Mouse (Mus musculus) kidney, postnatal 4 days (tissue): ENCODE results near the gene Cntf.

Experiments used
- DNase-seq, 2 experiments: peaks; one replicate each; pipeline ENCODE4 v3.0.0; 2021; ENCODE audit warnings: mixed read lengths in 2 of 2

The Cntf gene

DNA sequence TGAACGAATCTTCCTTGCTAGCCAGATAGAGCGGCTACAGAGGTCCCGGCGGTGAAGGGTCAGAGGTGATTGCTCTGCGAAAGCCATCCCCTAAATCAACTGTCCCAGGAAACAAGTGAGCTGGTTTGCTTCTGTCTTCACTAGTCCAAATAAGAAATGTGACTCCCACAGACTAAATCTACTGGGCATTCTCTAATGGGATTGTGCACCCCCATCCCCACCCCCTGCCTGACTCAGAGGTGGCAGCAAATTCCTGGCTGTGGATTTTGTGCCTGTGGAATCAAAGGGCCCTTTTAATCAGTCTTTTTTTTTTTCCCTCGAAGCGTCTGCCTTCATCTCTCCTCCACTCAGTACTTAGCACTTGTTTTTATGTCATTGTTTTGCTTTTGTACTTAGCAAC is at the start of gene Cntf:
Gene Cntf, minus strand, starts transcription at position 325 of the 400 bp plus-strand sequence.
- peak; percentile 16 to 35 for DNase-seq

- DNase-seq = no peak
Measured at GRCm38 (mm10) chr19:12813883-12814282, 48.5 kb upstream of the Cntf start.

DNA sequence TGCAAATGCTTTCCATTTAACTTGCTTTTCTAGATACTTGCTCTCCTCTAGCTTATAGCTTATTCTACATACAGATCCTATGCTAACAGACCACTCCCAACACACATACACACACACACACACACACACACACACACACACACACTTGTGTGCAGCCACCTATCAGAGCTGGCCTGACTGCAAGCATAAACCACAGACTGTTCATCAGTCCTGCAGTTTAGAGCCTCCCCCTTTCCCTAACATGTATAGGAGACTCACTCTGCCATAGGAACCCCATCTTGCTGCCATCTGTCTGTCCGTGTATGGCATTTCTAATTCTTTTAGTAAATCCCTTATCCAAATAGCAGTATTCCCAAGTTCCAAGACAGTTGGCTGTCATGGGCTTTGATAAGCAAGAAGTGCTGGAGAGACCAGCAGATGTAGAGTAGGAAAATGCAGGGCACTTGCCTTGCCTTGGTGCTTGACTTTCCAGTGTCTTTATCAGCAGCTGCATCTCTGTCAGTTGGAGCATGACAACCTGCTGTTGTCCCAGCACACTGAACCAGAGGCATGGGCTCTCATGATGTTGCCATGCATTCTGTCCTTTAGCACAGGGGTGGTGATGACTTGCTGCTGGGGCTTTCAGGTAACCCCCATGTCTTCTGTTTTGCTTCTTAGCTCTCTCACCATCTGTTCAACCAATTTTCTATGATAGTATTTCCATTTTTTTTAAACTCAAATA is 47.4 kb upstream of the Cntf start:
- DNase-seq = no peak

- no peak for DNase-seq
Measured at GRCm38 (mm10) chr19:12806214-12806613, 40.8 kb upstream of the Cntf start.

DNA sequence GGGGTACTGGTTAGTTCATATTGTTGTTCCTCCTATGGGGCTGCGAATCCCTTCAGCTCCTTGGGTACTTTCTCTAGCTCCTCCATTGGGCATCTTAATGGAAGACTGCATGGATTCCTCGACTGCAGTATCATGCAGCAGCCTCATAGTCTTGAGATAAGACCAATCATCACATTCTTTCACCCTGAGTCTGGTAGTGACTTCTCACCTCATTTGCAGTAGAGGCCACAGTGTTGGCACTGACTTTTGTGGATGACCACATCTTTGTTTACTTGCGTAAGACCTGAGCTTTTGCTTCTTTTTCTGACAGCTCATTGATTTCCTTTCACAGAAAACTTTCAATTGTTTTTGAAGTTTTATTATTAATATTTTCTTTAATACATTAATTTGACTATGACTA is 40.3 kb upstream of the Cntf start:
- no peak for DNase-seq

GRCm38 (mm10) chr19:12804237-12804636 is 38.8 kb upstream of the Cntf start:
- DNase-seq = no peak

GRCm38 (mm10) chr19:12802830-12803229 is 37.4 kb upstream of the Cntf start:
- no peak for DNase-seq

DNA sequence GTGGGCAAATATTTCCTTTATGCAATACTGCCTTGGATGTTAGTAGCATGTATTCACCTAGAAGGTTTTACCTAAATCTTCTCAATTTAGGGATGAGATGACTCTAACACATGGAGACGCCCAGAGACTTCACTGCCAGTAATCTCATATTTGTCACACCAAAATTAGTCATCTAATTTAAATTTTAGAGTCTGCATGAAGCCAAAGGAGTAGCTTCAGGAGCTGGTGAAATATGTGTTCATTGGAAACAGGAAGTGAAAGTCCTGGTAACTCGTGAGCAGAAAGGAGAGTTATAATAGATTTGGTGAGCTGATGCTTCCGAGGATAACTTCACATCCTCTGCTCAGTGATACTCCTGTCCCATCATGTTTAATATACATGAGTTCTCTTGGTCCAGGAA is 35.6 kb upstream of the Cntf start:
- no peak for DNase-seq

- DNase-seq = no peak
Measured at GRCm38 (mm10) chr19:12800621-12801020, 35.2 kb upstream of the Cntf start.

DNA sequence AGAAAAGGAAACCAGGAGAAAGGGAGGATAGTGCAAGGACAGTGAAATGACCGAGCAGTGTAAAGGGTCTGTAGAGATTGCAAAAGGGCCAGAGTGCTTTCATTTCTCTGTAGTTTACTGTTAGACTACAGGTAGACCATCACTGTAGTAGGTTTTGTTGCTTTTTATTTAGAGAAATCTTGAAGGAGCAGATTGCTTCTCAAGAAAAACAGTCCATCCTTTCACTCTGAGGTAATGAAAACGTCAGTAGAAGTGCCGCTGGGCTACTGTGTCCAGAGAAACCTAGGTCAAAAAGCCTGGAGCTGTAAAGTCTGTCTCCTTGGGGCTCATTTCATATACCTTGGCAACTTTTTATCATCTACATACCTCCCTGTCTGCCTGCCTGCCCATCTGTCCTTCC is 33.6 kb upstream of the Cntf start:
- DNase-seq = no peak

GRCm38 (mm10) chr19:12798404-12798803 is 33.0 kb upstream of the Cntf start:
- no peak for DNase-seq

- peak in 1 of 2 experiments; percentile 30 for DNase-seq
Measured at GRCm38 (mm10) chr19:12797071-12797470, 31.6 kb upstream of the Cntf start.

DNA sequence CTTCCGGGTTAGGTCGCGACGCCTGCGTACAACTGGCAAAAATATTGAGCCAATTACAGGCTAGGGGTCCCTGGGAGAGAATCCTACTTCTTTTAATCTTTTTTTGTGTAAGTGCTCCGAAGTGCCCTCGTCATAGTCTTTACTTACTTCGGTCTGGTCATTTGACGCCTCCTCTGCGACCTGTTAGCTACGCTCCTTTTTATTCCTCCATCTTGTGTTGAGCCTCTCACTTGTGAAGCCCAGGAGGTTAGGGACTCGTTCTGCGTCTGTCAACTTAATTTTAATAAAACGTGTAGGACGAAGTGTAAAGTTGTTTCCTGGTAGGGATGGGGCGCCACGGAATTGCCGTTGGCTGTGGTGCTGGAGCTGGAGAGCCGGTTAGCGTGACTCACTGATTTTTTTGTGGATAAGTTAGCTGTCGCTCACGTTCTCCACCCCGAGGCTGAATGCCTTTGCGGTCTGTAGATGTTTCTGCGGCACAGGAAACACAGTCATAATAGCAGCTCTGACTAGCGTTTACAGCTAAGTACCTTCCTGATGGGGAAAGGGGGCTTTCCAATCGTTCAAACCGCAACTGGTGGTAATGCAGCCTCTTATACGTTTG is 31.0 kb upstream of the Cntf start:
- DNase-seq = peak; percentile 65 to 78

GRCm38 (mm10) chr19:12795511-12796327 is 30.3 kb upstream of the Cntf start, which contains the start of the genes Zfp91 and Lpxn:
Gene Zfp91, minus strand, starts transcription at chr19:12796126.
Gene Lpxn, plus strand, starts transcription at chr19:12796193.
- peak; percentile 97 to 99 for DNase-seq

GRCm38 (mm10) chr19:12795110-12795509 is 29.7 kb upstream of the Cntf start:
- DNase-seq = no peak

- DNase-seq = peak; percentile 96 to 97
Measured at GRCm38 (mm10) chr19:12794056-12795044, 28.9 kb upstream of the Cntf start.

GRCm38 (mm10) chr19:12792374-12792773 is 26.9 kb upstream of the Cntf start:
- DNase-seq = no peak

DNA sequence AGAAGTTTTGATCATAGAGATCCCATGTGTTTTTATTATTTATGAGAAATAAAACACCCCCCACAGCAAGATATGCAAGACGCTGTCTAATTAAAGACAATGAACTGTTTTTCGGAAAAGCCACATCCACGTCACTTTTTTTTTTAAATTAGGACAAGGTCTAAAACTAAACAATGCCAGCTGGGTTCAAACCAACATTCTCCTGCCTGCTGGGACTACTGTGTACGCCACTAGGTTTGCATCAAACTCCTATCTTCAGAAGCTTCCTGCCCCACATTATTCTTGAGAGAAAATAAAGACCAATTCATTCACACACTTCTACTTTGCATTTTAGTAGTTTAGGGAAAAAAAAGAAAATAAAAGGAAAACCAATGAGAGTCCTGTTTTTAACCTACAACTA is 22.3 kb upstream of the Cntf start:
- no peak for DNase-seq

- DNase-seq = no peak
Measured at GRCm38 (mm10) chr19:12786803-12787395, 21.5 kb upstream of the Cntf start.

DNA sequence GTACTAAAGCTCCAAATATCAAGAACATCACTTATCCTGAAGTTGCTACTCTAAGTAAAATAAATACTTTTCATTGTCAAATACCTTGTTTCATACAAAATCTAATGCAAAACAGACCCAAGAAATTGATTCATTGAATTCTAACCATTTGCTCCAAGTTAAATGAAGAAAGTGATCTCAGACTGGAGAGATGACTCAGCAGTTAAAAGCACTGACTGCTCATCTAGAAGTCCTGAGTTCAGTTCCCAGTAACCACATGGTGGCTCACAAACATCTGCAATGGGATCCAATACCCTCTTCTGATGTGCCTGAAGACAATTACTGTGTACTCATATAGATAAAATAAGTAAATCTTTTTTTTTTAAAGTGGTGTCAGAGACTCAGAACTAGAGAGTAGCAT is 15.0 kb upstream of the Cntf start:
- no peak for DNase-seq

- DNase-seq = no peak
Measured at GRCm38 (mm10) chr19:12770888-12771287, 5.5 kb upstream of the Cntf start.
